Mouse (Mus musculus): ENCODE results near the gene Orc1. TPM values are rescaled to one million over a fixed set of nuclear protein-coding genes. Genes with fewer than 3 reads are reported as not detected.
A peak's percentile ranks its signal among the peaks of the same experiment; 100 is the strongest.

Gene Orc1
- total RNA-seq (2021) = not detected
- long read RNA-seq, experiment 1 = 0 reads
- long read RNA-seq, experiment 2 = 0 reads

- no peak for TF ChIP-seq CTCF (IDR thresholded peaks at IDR 0.05)
- peak within 1 kb of the TSS; percentile 87 for H3K27ac ChIP-seq
- peak; percentile 96 to 97 for DNase-seq (ENCODE audit: extremely low spot score in 1 of 2, low spot score in 2 of 2)
- peak within 1 kb of the TSS; percentile 87 for H3K4me3 ChIP-seq
- intact Hi-C loops (cut with DNase I) = loop anchor here (1.0 to 5.0 kb wide), 3 partner anchors 40 to 253 kb away; partner anchors contain the start of genes Btf3l4, Cc2d1b and Txndc12
Observed at GRCm38 (mm10) chr4:108578840-108579742, at the start of gene Orc1, which contains the start of gene Prpf38a. Gene Orc1, plus strand, starts transcription at chr4:108579423. Gene Prpf38a, minus strand, starts transcription at chr4:108579336.

- TF ChIP-seq CTCF (IDR thresholded peaks at IDR 0.05) = no peak
- DNase-seq (ENCODE audit: extremely low spot score in 1 of 2, low spot score in 2 of 2) = no peak
- Histone ChIP-seq H3K27ac (no peak overlapping the region), H3K4me3 (no peak overlapping the region)
- intact Hi-C loops (cut with DNase I) = no loop called here
Observed at GRCm38 (mm10) chr4:108539701-108540100, 39.5 kb upstream of the Orc1 start.

GRCm38 (mm10) chr4:108565026-108565425 lies 14.2 kb upstream of the Orc1 start:
- Histone ChIP-seq H3K27ac (no peak overlapping the region), H3K4me3 (no peak overlapping the region)
- no peak for TF ChIP-seq CTCF (IDR thresholded peaks at IDR 0.05)
- intact Hi-C loops (cut with DNase I) = no loop called here
- no peak for DNase-seq (ENCODE audit: extremely low spot score in 1 of 2, low spot score in 2 of 2)

- intact Hi-C loops (cut with DNase I) = no loop called here
Observed at GRCm38 (mm10) chr4:108572644-108573043, 6.6 kb upstream of the Orc1 start.

GRCm38 (mm10) chr4:108579743-108580411 lies 654 bp downstream of the Orc1 start:
- intact Hi-C loops (cut with DNase I) = loop anchor here (1.0 to 5.0 kb wide), 3 partner anchors 39 to 252 kb away; partner anchors contain the start of genes Btf3l4, Cc2d1b and Txndc12
- Histone ChIP-seq H3K27ac (no peak overlapping the region), H3K4me3 (peak overlapping the region; percentile 87)
- no peak for DNase-seq (ENCODE audit: extremely low spot score in 1 of 2, low spot score in 2 of 2)
- no peak for TF ChIP-seq CTCF (IDR thresholded peaks at IDR 0.05)

More at GRCm38 (mm10) chr4:108572644-108573043, 6.6 kb upstream of the Orc1 start:
- H3K4me3 ChIP-seq = no peak overlapping the region
- no peak overlapping the region for H3K27ac ChIP-seq
- no peak for DNase-seq (ENCODE audit: extremely low spot score in 1 of 2, low spot score in 2 of 2)
- TF ChIP-seq CTCF (IDR thresholded peaks at IDR 0.05) = no peak

GRCm38 (mm10) chr4:108593376-108593775 lies 14.2 kb downstream of the Orc1 start:
- DNase-seq (ENCODE audit: extremely low spot score in 1 of 2, low spot score in 2 of 2) = no peak
- intact Hi-C loops (cut with DNase I) = no loop called here
- no peak for TF ChIP-seq CTCF (IDR thresholded peaks at IDR 0.05)
- H3K4me3 ChIP-seq = no peak overlapping the region
- H3K27ac ChIP-seq = no peak overlapping the region

- DNase-seq (ENCODE audit: extremely low spot score in 1 of 2, low spot score in 2 of 2) = no peak
- no peak overlapping the region for H3K27ac ChIP-seq
- intact Hi-C loops (cut with DNase I) = no loop called here
- no peak for TF ChIP-seq CTCF (IDR thresholded peaks at IDR 0.05)
- no peak overlapping the region for H3K4me3 ChIP-seq
Observed at GRCm38 (mm10) chr4:108595785-108596184, 16.6 kb downstream of the Orc1 start.

- Histone ChIP-seq H3K4me3 (no peak overlapping the region), H3K27ac (no peak overlapping the region)
- no peak for TF ChIP-seq CTCF (IDR thresholded peaks at IDR 0.05)
- no peak for DNase-seq (ENCODE audit: extremely low spot score in 1 of 2, low spot score in 2 of 2)
- intact Hi-C loops (cut with DNase I) = no loop called here
Observed at GRCm38 (mm10) chr4:108598306-108598705, 19.1 kb downstream of the Orc1 start.

GRCm38 (mm10) chr4:108601870-108602269 lies 22.6 kb downstream of the Orc1 start:
- Histone ChIP-seq H3K27ac (no peak overlapping the region), H3K4me3 (no peak overlapping the region)
- TF ChIP-seq CTCF (IDR thresholded peaks at IDR 0.05) = no peak
- intact Hi-C loops (cut with DNase I) = no loop called here
- DNase-seq (ENCODE audit: extremely low spot score in 1 of 2, low spot score in 2 of 2) = no peak

- DNase-seq (ENCODE audit: extremely low spot score in 1 of 2, low spot score in 2 of 2) = no peak
- intact Hi-C loops (cut with DNase I) = no loop called here
- no peak for TF ChIP-seq CTCF (IDR thresholded peaks at IDR 0.05)
- no peak overlapping the region for H3K4me3 ChIP-seq
- no peak overlapping the region for H3K27ac ChIP-seq
Observed at GRCm38 (mm10) chr4:108608651-108609050, 29.4 kb downstream of the Orc1 start.

- no peak for DNase-seq (ENCODE audit: extremely low spot score in 1 of 2, low spot score in 2 of 2)
- 0 out of 2 replicates have a peak overlapping the region, but pooled peaks have one; percentile 24 for H3K27ac ChIP-seq
- TF ChIP-seq CTCF (IDR thresholded peaks at IDR 0.05) = no peak
- H3K4me3 ChIP-seq = no peak overlapping the region
- intact Hi-C loops (cut with DNase I) = no loop called here
Observed at GRCm38 (mm10) chr4:108610935-108611334, 31.7 kb downstream of the Orc1 start.

- no peak for DNase-seq (ENCODE audit: extremely low spot score in 1 of 2, low spot score in 2 of 2)
- Histone ChIP-seq H3K27ac (peak overlapping the region; percentile 98), H3K4me3 (peak overlapping the region; percentile 95)
- TF ChIP-seq CTCF (IDR thresholded peaks at IDR 0.05) = no peak
- intact Hi-C loops (cut with DNase I) = no loop called here
Observed at GRCm38 (mm10) chr4:108618586-108618985, 39.4 kb downstream of the Orc1 start.
